9 mouse cellular contexts compared by ENCODE assay signal in genomic region chr6:97488280-97488679, GRCm38 (mm10).
DNase-seq lines count a peak whose midpoint lies in the region; ATAC-seq and TF ChIP-seq lines count a peak whose summit lies in the region.
"Had no signal": no experiment of that assay in that cellular context is flagged by ENCODE, and none has a peak within 500 bp of the region (broad histone marks: within the 10 kb centered on the region; RNA-seq: fewer than 3 reads in every experiment).

No protein-coding gene starts in this region.

- no peak for TF ChIP-seq POLR2A in kidney, adult 2 months (IDR thresholded peaks at IDR 0.05; ENCODE audit: low read depth, low read length)
- TF ChIP-seq POLR2A in lung, adult 2 months (IDR thresholded peaks at IDR 0.05; ENCODE audit: borderline replicate concordance, extremely low read depth, low read depth, low read length) = no peak

- WGBS in kidney, adult 2 months = 39% methylated on average over 8 of the region's 8 CpGs
- 16% methylated on average over 8 of the region's 8 CpGs for WGBS in embryonic facial prominence, embryonic 10.5 days
- WGBS in heart, embryonic 16.5 days = 26% methylated on average over 8 of the region's 8 CpGs
- WGBS in midbrain, embryonic 15.5 days = 8% methylated on average over 8 of the region's 8 CpGs
- 45% methylated on average over 8 of the region's 8 CpGs for WGBS in lung, adult 2 months

- no peaks in the 10 kb centered on the region for H3K36me3 ChIP-seq in kidney, adult 2 months (ENCODE audit: control insufficient read depth, insufficient read depth, low read length)
- no peaks in the 10 kb centered on the region for H3K36me3 ChIP-seq in embryonic facial prominence, embryonic 10.5 days (replicated peaks)
- no peaks in the 10 kb centered on the region for H3K36me3 ChIP-seq in heart, embryonic 16.5 days (ENCODE audit: control insufficient read depth, insufficient read depth)
- no peaks in the 10 kb centered on the region for H3K36me3 ChIP-seq in midbrain, embryonic 15.5 days (replicated peaks)
- H3K36me3 ChIP-seq: liver, embryonic 15.5 days had no signal

- H3K4me3 ChIP-seq in kidney, adult 2 months (ENCODE audit: insufficient read depth, low read depth, low read length) = peak overlapping the region; percentile 90
- peak overlapping the region; percentile 63 for H3K4me3 ChIP-seq in embryonic facial prominence, embryonic 10.5 days
- no peak overlapping the region; the same call in 1 of the 2 replicates for H3K4me3 ChIP-seq in heart, embryonic 16.5 days (ENCODE audit: low read length)
- peak overlapping the region; percentile 47 for H3K4me3 ChIP-seq in midbrain, embryonic 15.5 days
- no peak overlapping the region for H3K4me3 ChIP-seq in lung, adult 2 months (replicated peaks; ENCODE audit: extremely low read depth, low read depth, low read length)

- H3K4me1 ChIP-seq in kidney, adult 2 months (ENCODE audit: control insufficient read depth, insufficient read depth, low read length) = peaks cover 9% of the 10 kb centered on the region; the same call in 1 of the 2 replicates
- peaks cover 25% of the 10 kb centered on the region for H3K4me1 ChIP-seq in embryonic facial prominence, embryonic 10.5 days
- H3K4me1 ChIP-seq in heart, embryonic 16.5 days (ENCODE audit: control insufficient read depth, insufficient read depth, low read length) = peaks cover 14% of the 10 kb centered on the region
- H3K4me1 ChIP-seq in midbrain, embryonic 15.5 days = peaks cover 25% of the 10 kb centered on the region
- peaks cover 5% of the 10 kb centered on the region for H3K4me1 ChIP-seq in lung, adult 2 months (ENCODE audit: control insufficient read depth, insufficient read depth, low read length)

- H3K4me2 ChIP-seq in heart, embryonic 16.5 days (ENCODE audit: low read depth, low read length) = peak overlapping the region; percentile 100
- H3K4me2 ChIP-seq in midbrain, embryonic 15.5 days = peak overlapping the region; percentile 95

- DNase-seq in kidney, adult 2 months = no peak
- DNase-seq in kidney, postnatal 14 days = no peak
- DNase-seq in embryonic facial prominence, embryonic 10.5 days (ENCODE audit: low spot score) = no peak
- no peak for DNase-seq in adrenal gland, postnatal 36 days
- no peak for DNase-seq in left cerebral cortex, postnatal 25 days (ENCODE audit: low spot score in 2 of 2)
- no peak for DNase-seq in lung, adult 2 months

- intact Hi-C loops in left cerebral cortex, postnatal 25 days (cut with DNase I) = no loop called here

- no peaks in the 10 kb centered on the region for H3K27me3 ChIP-seq in kidney, adult 2 months (replicated peaks; ENCODE audit: control insufficient read depth, insufficient read depth, low read length)
- H3K27me3 ChIP-seq in embryonic facial prominence, embryonic 10.5 days (replicated peaks; ENCODE audit: low read depth, poor library complexity, severe bottlenecking) = peaks cover 57% of the 10 kb centered on the region
- 0 out of 2 replicates have a peak, but pooled peaks cover 4% of the 10 kb centered on the region for H3K27me3 ChIP-seq in heart, embryonic 16.5 days (ENCODE audit: control insufficient read depth, insufficient read depth, low read length)
- 0 out of 2 replicates have a peak, but pooled peaks cover 3% of the 10 kb centered on the region for H3K27me3 ChIP-seq in midbrain, embryonic 15.5 days (replicated peaks)

- no peak for TF ChIP-seq CTCF in kidney, adult 2 months (conservative IDR thresholded peaks at IDR 0.05; ENCODE audit: insufficient read depth, insufficient read length, low read depth, low read length)
- no peak for TF ChIP-seq CTCF in lung, adult 2 months (IDR thresholded peaks at IDR 0.05; ENCODE audit: insufficient read depth, low read length)

- no peaks in the 10 kb centered on the region for H3K9me3 ChIP-seq in embryonic facial prominence, embryonic 10.5 days
- no peaks in the 10 kb centered on the region for H3K9me3 ChIP-seq in heart, embryonic 16.5 days (replicated peaks; ENCODE audit: control insufficient read depth, low read length)
- H3K9me3 ChIP-seq in midbrain, embryonic 15.5 days = no peaks in the 10 kb centered on the region
- H3K9me3 ChIP-seq: liver, embryonic 15.5 days had no signal

- no peak overlapping the region for H3K9ac ChIP-seq in heart, embryonic 16.5 days (ENCODE audit: low read length)
- no peak overlapping the region for H3K9ac ChIP-seq in midbrain, embryonic 15.5 days
- H3K9ac ChIP-seq: liver, embryonic 15.5 days had no signal

- H3K27ac ChIP-seq in kidney, adult 2 months (ENCODE audit: insufficient read depth, low read depth, low read length) = peak overlapping the region; percentile 64
- H3K27ac ChIP-seq in embryonic facial prominence, embryonic 10.5 days (replicated peaks) = no peak overlapping the region
- H3K27ac ChIP-seq in heart, embryonic 16.5 days (ENCODE audit: low read length) = no peak overlapping the region
- H3K27ac ChIP-seq in midbrain, embryonic 15.5 days = 0 out of 2 replicates have a peak overlapping the region, but pooled peaks have one; percentile 34
- H3K27ac ChIP-seq: liver, embryonic 15.5 days had no signal

- no peak for ATAC-seq in heart, embryonic 16.5 days (replicated peaks; ENCODE audit: extremely low read depth, insufficient read depth, low FRiP score)
- no peak for ATAC-seq in midbrain, embryonic 15.5 days (replicated peaks)

Comparison
In these comparisons a context has a peak if more than half of its experiments do, and no peak if none do; other contexts are left out.
1. H3K27ac ChIP-seq: peak in kidney, adult 2 months (single experiment) and midbrain, embryonic 15.5 days (single experiment); none in embryonic facial prominence, embryonic 10.5 days (single experiment) and heart, embryonic 16.5 days (single experiment).
2. H3K4me3 ChIP-seq: peak in kidney, adult 2 months (single experiment), embryonic facial prominence, embryonic 10.5 days (single experiment) and midbrain, embryonic 15.5 days (single experiment); none in heart, embryonic 16.5 days (single experiment) and lung, adult 2 months (single experiment).